In the genomic region with DNA sequence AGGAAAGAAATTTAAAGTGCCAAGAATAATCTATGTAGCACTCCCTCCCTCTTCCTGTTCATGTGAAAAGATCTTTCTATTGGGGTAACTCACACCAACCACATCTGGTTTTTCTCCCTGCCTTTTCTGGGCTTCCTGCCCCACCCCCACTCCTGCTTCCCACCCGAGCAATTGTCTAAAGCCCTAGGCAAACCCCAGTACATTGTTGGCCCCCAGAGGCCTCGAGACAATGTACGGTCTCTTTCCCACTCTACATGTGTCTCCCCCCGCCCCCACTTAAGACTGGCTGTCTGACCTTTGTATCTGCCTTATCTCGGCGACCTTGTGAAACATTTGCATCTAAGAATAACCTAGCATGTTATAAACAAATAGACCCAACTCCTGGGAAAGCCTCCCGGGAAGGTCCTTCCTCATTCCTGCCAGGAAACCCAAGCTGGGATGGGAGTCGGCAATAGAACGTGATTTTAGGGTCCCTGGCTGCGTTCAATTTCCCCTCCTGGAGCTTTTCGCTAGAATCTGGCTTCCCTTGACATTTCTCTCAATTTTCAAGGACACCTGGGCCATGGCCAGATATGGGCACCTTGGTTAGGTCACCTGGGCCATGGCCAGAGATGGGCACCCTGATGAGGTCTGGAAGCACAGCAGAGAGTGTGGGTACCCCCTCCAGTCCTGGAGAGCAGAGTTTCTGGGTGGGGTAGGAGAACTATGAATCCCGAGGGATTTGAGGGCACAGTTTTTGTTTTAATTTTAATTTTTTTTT, we compare ENCODE assay signal across 9 mouse cellular contexts.
DNase-seq lines count a peak whose midpoint lies in the region; ATAC-seq lines count a peak whose summit lies in the region.
"Had no signal": no experiment of that assay in that cellular context is flagged by ENCODE, and none has a peak within 500 bp of the region (broad histone marks: within the 10 kb centered on the region; RNA-seq: fewer than 3 reads in every experiment).

No protein-coding gene starts in this region.

- peak overlapping the region; percentile 33 for H3K4me2 ChIP-seq in lung, embryonic 15.5 days
- H3K4me2 ChIP-seq in heart, embryonic 13.5 days: peak overlapping the region; percentile 46
- H3K4me2 ChIP-seq in stomach, embryonic 16.5 days (ENCODE audit: low read depth, low read length): peak overlapping the region; percentile 33

- peaks cover 32% of the 10 kb centered on the region for H3K4me1 ChIP-seq in lung, embryonic 15.5 days
- H3K4me1 ChIP-seq in heart, embryonic 13.5 days: peaks cover 29% of the 10 kb centered on the region
- peaks cover 20% of the 10 kb centered on the region for H3K4me1 ChIP-seq in stomach, embryonic 16.5 days (ENCODE audit: control insufficient read depth, insufficient read depth, low read length)

- peak overlapping the region; percentile 93 for H3K27ac ChIP-seq in lung, embryonic 15.5 days
- H3K27ac ChIP-seq in heart, embryonic 13.5 days (replicated peaks): peak overlapping the region; percentile 88
- H3K27ac ChIP-seq in stomach, embryonic 16.5 days (ENCODE audit: low read length): peak overlapping the region; percentile 58

- no peak overlapping the region for H3K4me3 ChIP-seq in lung, embryonic 15.5 days
- H3K4me3 ChIP-seq in heart, embryonic 13.5 days: no peak overlapping the region
- no peak overlapping the region; the same call in 1 of the 2 replicates for H3K4me3 ChIP-seq in stomach, embryonic 16.5 days (replicated peaks; ENCODE audit: low read length)

- peak; percentile 72 for ATAC-seq in lung, embryonic 15.5 days (ENCODE audit: borderline replicate concordance, extremely low read depth, low FRiP score, low TSS enrichment)
- ATAC-seq in heart, embryonic 13.5 days (ENCODE audit: extremely low read depth, insufficient number of reproducible peaks, low FRiP score, low TSS enrichment): peak; percentile 52; the same call in 1 of the 2 replicates
- ATAC-seq in stomach, embryonic 16.5 days (ENCODE audit: insufficient read depth, low FRiP score): peak; percentile 79

- no peaks in the 10 kb centered on the region for H3K27me3 ChIP-seq in lung, embryonic 15.5 days
- H3K27me3 ChIP-seq in heart, embryonic 13.5 days (replicated peaks): no peaks in the 10 kb centered on the region
- no peaks in the 10 kb centered on the region for H3K27me3 ChIP-seq in stomach, embryonic 16.5 days (ENCODE audit: control insufficient read depth, insufficient read depth, low read length)
- H3K27me3 ChIP-seq: megakaryocyte, embryonic 14.5 days had no signal

- no peak for DNase-seq in lung, postnatal 25 days (ENCODE audit: low spot score)
- DNase-seq in kidney, postnatal 25 days: peak; percentile 56 to 68
- DNase-seq in adipocyte (ENCODE audit: low spot score) (no peak), MN1 (ENCODE audit: low spot score) (no peak)
- no peak for DNase-seq in left cerebral cortex, adult 9 months (ENCODE audit: low spot score in 2 of 2)

- no peaks in the 10 kb centered on the region for H3K36me3 ChIP-seq in lung, embryonic 15.5 days
- no peaks in the 10 kb centered on the region for H3K36me3 ChIP-seq in heart, embryonic 13.5 days
- H3K36me3 ChIP-seq in stomach, embryonic 16.5 days (ENCODE audit: control insufficient read depth, insufficient read depth, low read length): no peaks in the 10 kb centered on the region

- no peaks in the 10 kb centered on the region for H3K9me3 ChIP-seq in lung, embryonic 15.5 days
- H3K9me3 ChIP-seq in heart, embryonic 13.5 days: no peaks in the 10 kb centered on the region
- H3K9me3 ChIP-seq in stomach, embryonic 16.5 days (replicated peaks; ENCODE audit: control insufficient read depth, low read length): no peaks in the 10 kb centered on the region
- H3K9me3 ChIP-seq: megakaryocyte, embryonic 14.5 days had no signal

- no peak overlapping the region for H3K9ac ChIP-seq in lung, embryonic 15.5 days
- H3K9ac ChIP-seq in heart, embryonic 13.5 days: peak overlapping the region; percentile 45; the same call in 1 of the 2 replicates
- peak overlapping the region; percentile 43; the same call in 1 of the 2 replicates for H3K9ac ChIP-seq in stomach, embryonic 16.5 days (ENCODE audit: low read length)

- 16% methylated on average over 12 of the region's 12 CpGs for WGBS in lung, embryonic 15.5 days
- WGBS in heart, embryonic 13.5 days: 30% methylated on average over 12 of the region's 12 CpGs
- 21% methylated on average over 12 of the region's 12 CpGs for WGBS in stomach, embryonic 16.5 days

Comparison
In these comparisons a context has a peak if more than half of its experiments do, and no peak if none do; other contexts are left out.
1. DNase-seq: peak in kidney, postnatal 25 days (2 of 2); none in lung, postnatal 25 days (single experiment), adipocyte (single experiment), left cerebral cortex, adult 9 months (0 of 2) and MN1 (single experiment).
2. Peak in every context shown above with its lines, with median percentiles within 50 percentile points of each other: ATAC-seq, H3K27ac ChIP-seq and H3K4me2 ChIP-seq.